Mouse (Mus musculus) liver, adult 2 months (tissue): ENCODE results near the gene Gm37240. TPM values are rescaled to one million over a fixed set of nuclear protein-coding genes. Genes with fewer than 3 reads are reported as not detected.

Source experiments
- DNase-seq: peaks from one replicate; pipeline ENCODE4 v3.0.0-alpha.2; 2011; ENCODE audit warnings: low read depth, low spot score; ENCODE audit errors: extremely low read depth
- H3K27ac ChIP-seq: fragments of 200-500 bp; replicated peaks from 2 replicates; pipeline ENCODE4 v1.5.1; 2012; ENCODE audit warnings: low read depth, mild to moderate bottlenecking, control low read depth, inconsistent platforms, low read length; ENCODE audit not compliant: insufficient read depth
- H3K27me3 ChIP-seq: fragments of 200-500 bp; 2 replicates; pipeline ENCODE4 v1.6.1; 2012; ENCODE audit warnings: mild to moderate bottlenecking, moderate library complexity, low read length, inconsistent platforms; ENCODE audit not compliant: control insufficient read depth, insufficient read depth
- H3K36me3 ChIP-seq: fragments of 200-500 bp; 2 replicates; pipeline ENCODE4 v1.6.1; 2012; ENCODE audit warnings: low read length, inconsistent platforms; ENCODE audit not compliant: control insufficient read depth, insufficient read depth
- H3K4me1 ChIP-seq: fragments of 200-500 bp; 2 replicates; pipeline ENCODE4 v1.6.1; 2011; ENCODE audit warnings: low read length; ENCODE audit not compliant: control insufficient read depth, insufficient read depth
- H3K4me3 ChIP-seq: fragments of 200-500 bp; 2 replicates; pipeline ENCODE4 v1.5.1; 2011; ENCODE audit warnings: low read depth, mild to moderate bottlenecking, control low read depth, low read length, moderate library complexity; ENCODE audit not compliant: insufficient read depth
- H3K79me2 ChIP-seq: fragments of 200-500 bp; 2 replicates; pipeline ENCODE4 v1.6.1; 2012; ENCODE audit warnings: inconsistent platforms, mild to moderate bottlenecking, low read length, moderate library complexity; ENCODE audit not compliant: control insufficient read depth, insufficient read depth
- H3K9ac ChIP-seq: fragments of 200-500 bp; 2 replicates; pipeline ENCODE4 v1.6.1; 2012; ENCODE audit warnings: low read depth, mild to moderate bottlenecking, control low read depth, inconsistent platforms, low read length
- CTCF ChIP-seq: fragments of 200-500 bp; IDR thresholded peaks from 2 replicates; pipeline ENCODE4 v1.5.1; 2011; ENCODE audit warnings: low read depth, low read length, control low read depth
- POLR2A ChIP-seq: fragments of 200-500 bp; IDR thresholded peaks from 2 replicates; pipeline ENCODE4 v1.6.1; 2011; ENCODE audit warnings: low read length, control low read depth; ENCODE audit not compliant: insufficient read depth; ENCODE audit errors: extremely low read depth
- WGBS: fragments of 180-500 bp; shearing (Covaris S2); methylation state at CpG from one replicate; pipeline ENCODE4 v1.1.7; 2018; 5-methylcytosine and 5-hydroxymethylcytosine counted together
- polyA plus RNA-seq: library from polyadenylated mRNA; depleted of rRNA; stranded (reverse); fragments of >200 nt; gene quantifications from 2 replicates; pipeline ENCODE4 v1.2.3, GENCODE M21; 2012
- total RNA-seq: library from RNA; depleted of rRNA; stranded (reverse); fragments of >200 nt; gene quantifications from 2 replicates; pipeline ENCODE4 v1.2.3, GENCODE M21; 2014

Gm37240 gene
- total and polyA plus RNA-seq, 2 experiments: 2.2 to 6.9 TPM

- H3K36me3 ChIP-seq: peaks cover 8% of the 10 kb centered on the region; the same call in 1 of the 2 replicates
- no peak for DNase-seq
- no peak overlapping the region for H3K9ac ChIP-seq
- H3K79me2 ChIP-seq: no peaks in the 10 kb centered on the region
- no peaks in the 10 kb centered on the region for H3K27me3 ChIP-seq
- H3K4me1 ChIP-seq: no peaks in the 10 kb centered on the region
- TF ChIP-seq POLR2A: no peak
- no peak for TF ChIP-seq CTCF
- WGBS: 93% methylated on average over 3 of the region's 3 CpGs
- no peak overlapping the region for H3K4me3 ChIP-seq
- no peak overlapping the region for H3K27ac ChIP-seq
Measured at GRCm38 (mm10) chr3:85641751-85642150, 245.6 kb downstream of the Gm37240 start.

GRCm38 (mm10) chr3:85636716-85637447 lies 250.4 kb downstream of the Gm37240 start:
- H3K4me1 ChIP-seq: no peaks in the 10 kb centered on the region
- WGBS: 95% methylated on average over 5 of the region's 5 CpGs
- no peaks in the 10 kb centered on the region for H3K79me2 ChIP-seq
- no peak overlapping the region for H3K9ac ChIP-seq
- no peaks in the 10 kb centered on the region for H3K27me3 ChIP-seq
- no peak overlapping the region for H3K27ac ChIP-seq
- H3K36me3 ChIP-seq: peaks cover 15% of the 10 kb centered on the region; the same call in 1 of the 2 replicates
- H3K4me3 ChIP-seq: no peak overlapping the region
- TF ChIP-seq CTCF (no peak), POLR2A (no peak)
- no peak for DNase-seq

GRCm38 (mm10) chr3:85635591-85635990 lies 251.7 kb downstream of the Gm37240 start:
- Histone ChIP-seq H3K27me3 (no peaks in the 10 kb centered on the region), H3K9ac (no peak overlapping the region), H3K36me3 (peaks cover 15% of the 10 kb centered on the region; the same call in 1 of the 2 replicates), H3K4me3 (no peak overlapping the region), H3K27ac (no peak overlapping the region), H3K79me2 (no peaks in the 10 kb centered on the region), H3K4me1 (no peaks in the 10 kb centered on the region)
- DNase-seq: no peak
- TF ChIP-seq POLR2A (no peak), CTCF (no peak)
- WGBS: 92% methylated on average over 2 of the region's 2 CpGs

GRCm38 (mm10) chr3:85635126-85635419 lies 252.2 kb downstream of the Gm37240 start:
- Histone ChIP-seq H3K36me3 (peaks cover 15% of the 10 kb centered on the region; the same call in 1 of the 2 replicates), H3K4me3 (no peak overlapping the region), H3K79me2 (no peaks in the 10 kb centered on the region), H3K9ac (no peak overlapping the region), H3K27ac (no peak overlapping the region), H3K4me1 (no peaks in the 10 kb centered on the region), H3K27me3 (no peaks in the 10 kb centered on the region)
- TF ChIP-seq CTCF (no peak), POLR2A (no peak)
- WGBS: 57% methylated on average over 2 of the region's 2 CpGs
- no peak for DNase-seq

GRCm38 (mm10) chr3:85634389-85635125 lies 252.8 kb downstream of the Gm37240 start:
- H3K36me3 ChIP-seq: peaks cover 15% of the 10 kb centered on the region
- DNase-seq: no peak
- H3K79me2 ChIP-seq: no peaks in the 10 kb centered on the region
- H3K4me3 ChIP-seq: no peak overlapping the region
- TF ChIP-seq CTCF (no peak), POLR2A (no peak)
- 96% methylated on average over 8 of the region's 8 CpGs for WGBS
- H3K4me1 ChIP-seq: no peaks in the 10 kb centered on the region
- no peak overlapping the region for H3K27ac ChIP-seq
- H3K27me3 ChIP-seq: no peaks in the 10 kb centered on the region
- H3K9ac ChIP-seq: no peak overlapping the region

- TF ChIP-seq POLR2A (no peak), CTCF (no peak)
- H3K36me3 ChIP-seq: peaks cover 17% of the 10 kb centered on the region
- WGBS: 96% methylated on average over 2 of the region's 2 CpGs
- DNase-seq: no peak
- no peaks in the 10 kb centered on the region for H3K4me1 ChIP-seq
- no peak overlapping the region for H3K4me3 ChIP-seq
- no peaks in the 10 kb centered on the region for H3K79me2 ChIP-seq
- no peaks in the 10 kb centered on the region for H3K27me3 ChIP-seq
- H3K9ac ChIP-seq: no peak overlapping the region
- no peak overlapping the region for H3K27ac ChIP-seq
Measured at GRCm38 (mm10) chr3:85633733-85634132, 253.6 kb downstream of the Gm37240 start.
